Mouse (Mus musculus) T-helper 17 cell (primary cell): ENCODE results near the gene Gpr68.

Source experiments
- in situ Hi-C, 2 experiments: fragments of 300-600 bp; cut with MboI, MseI; formaldehyde crosslinking; loops; 1 replicate in 1 of 2; 2 replicates in 1 of 2; pipeline ENCODE4 v1.15.1; 2025; ENCODE audit warnings: high pct_unique_total_duplicates in 2 of 2

The Gpr68 gene

DNA sequence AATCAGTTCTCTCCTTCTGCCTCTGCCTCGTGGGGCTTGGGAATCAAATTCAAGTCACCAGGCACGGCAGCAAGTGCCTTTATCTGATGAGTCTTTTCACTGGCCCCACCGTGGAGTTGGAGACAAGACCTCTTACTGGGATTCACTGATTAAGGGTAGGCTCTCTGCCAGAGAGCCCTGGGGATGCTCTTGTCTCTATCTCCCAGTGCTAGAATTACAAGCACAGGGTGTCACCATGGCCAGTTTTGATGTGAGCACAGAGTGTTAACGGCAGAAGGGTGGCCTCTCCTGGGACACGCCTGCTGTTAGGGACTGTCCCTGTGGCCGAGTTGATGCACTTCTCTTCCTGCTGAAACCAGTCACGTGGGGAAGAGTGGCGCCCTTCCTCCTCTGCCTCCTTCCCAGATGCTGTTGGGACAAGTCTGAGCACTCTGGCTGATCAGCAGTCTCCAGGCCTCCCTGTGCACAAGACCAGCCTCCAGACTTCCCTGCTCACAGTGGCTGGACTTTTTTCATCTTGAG, 68.9 kb downstream of the Gpr68 start:
- in situ Hi-C loops = loop anchor here in 1 of 2 experiments (25.0 kb wide), 1 partner anchor 227 kb away; no protein-coding TSS in a partner anchor

DNA sequence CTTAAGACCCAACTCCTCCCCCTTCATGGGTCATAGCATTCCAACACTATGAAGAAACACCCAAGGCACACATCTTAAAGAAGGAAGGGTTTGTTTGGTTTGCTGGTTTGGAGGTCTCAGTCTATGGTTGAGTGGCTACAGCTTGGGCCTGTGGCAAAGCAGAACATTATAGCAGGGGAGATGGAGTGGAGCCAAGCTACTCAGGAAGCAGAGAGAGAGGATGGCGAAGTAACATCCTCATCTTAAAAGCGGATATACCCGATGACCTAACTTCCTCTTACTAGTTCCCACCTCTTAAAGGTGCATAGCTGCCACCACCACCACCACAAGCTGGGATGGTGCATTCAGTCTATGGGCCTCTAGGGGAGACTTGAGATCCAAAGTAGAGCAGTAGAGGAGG, 70.8 kb downstream of the Gpr68 start:
- in situ Hi-C loops = loop anchor here in 1 of 2 experiments (25.0 kb wide), 1 partner anchor 225 kb away; no protein-coding TSS in a partner anchor

GRCm38 (mm10) chr12:100831629-100832325, 76.2 kb downstream of the Gpr68 start:
- in situ Hi-C loops = loop anchor here in 1 of 2 experiments (25.0 kb wide), 1 partner anchor 219 kb away; no protein-coding TSS in a partner anchor

GRCm38 (mm10) chr12:100831021-100831420, 77.0 kb downstream of the Gpr68 start:
- in situ Hi-C loops = loop anchor here in 1 of 2 experiments (25.0 kb wide), 1 partner anchor 219 kb away; no protein-coding TSS in a partner anchor
